32 mouse cellular contexts compared by ENCODE assay signal in the genomic region with DNA sequence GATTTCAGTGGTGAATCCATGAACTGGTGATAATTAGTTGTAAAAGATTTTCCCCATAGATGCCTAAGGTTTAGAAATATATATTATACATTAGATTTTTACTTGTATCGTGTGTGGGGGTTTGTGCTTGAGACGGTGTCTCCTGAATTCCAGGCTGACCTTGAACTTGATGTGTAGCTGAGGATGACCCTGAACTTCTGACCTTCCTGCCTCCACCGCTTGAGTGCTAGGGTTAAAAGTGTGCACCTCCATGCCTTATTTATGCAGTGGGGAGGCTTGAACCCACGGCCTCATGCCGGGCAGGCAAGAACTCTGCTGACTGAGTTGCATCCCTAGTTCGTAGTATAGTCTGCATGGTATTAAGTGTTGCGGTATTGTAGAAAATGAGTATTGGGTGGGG.
"Had no signal": no experiment of that assay in that cellular context is flagged by ENCODE, and none has a peak within 500 bp of the region (broad histone marks: within the 10 kb centered on the region; RNA-seq: fewer than 3 reads in every experiment).

No protein-coding gene starts in this region.

- ATAC-seq: hindbrain, embryonic 16.5 days; hindbrain, postnatal 0 days; inflammation-experienced regulatory T-cells, adult 6 months; intestine, embryonic 16.5 days; intestine, postnatal 0 days had no signal

- H3K36me3 ChIP-seq: heart, embryonic 12.5 days; heart, embryonic 13.5 days; heart, embryonic 15.5 days; hindbrain, embryonic 10.5 days; hindbrain, embryonic 12.5 days; hindbrain, embryonic 13.5 days; hindbrain, embryonic 15.5 days; kidney, embryonic 15.5 days had no signal

- H3K4me1 ChIP-seq: hindbrain, embryonic 12.5 days; hindbrain, embryonic 15.5 days had no signal

- H3K4me3 ChIP-seq: heart, embryonic 12.5 days; heart, embryonic 13.5 days; heart, embryonic 15.5 days; hindbrain, embryonic 10.5 days; hindbrain, embryonic 12.5 days; hindbrain, embryonic 13.5 days; hindbrain, embryonic 15.5 days; kidney, embryonic 15.5 days; layer of hippocampus, adult 2 months; left cerebral cortex, adult 2 months had no signal

- H3K27me3 ChIP-seq: heart, embryonic 12.5 days; heart, embryonic 13.5 days; heart, embryonic 15.5 days; hindbrain, embryonic 12.5 days; hindbrain, embryonic 13.5 days; hindbrain, embryonic 15.5 days; kidney, embryonic 15.5 days had no signal

- H3K9ac ChIP-seq: heart, embryonic 12.5 days; heart, embryonic 13.5 days; heart, embryonic 15.5 days; hindbrain, embryonic 12.5 days; hindbrain, embryonic 13.5 days; hindbrain, embryonic 14.5 days; hindbrain, embryonic 15.5 days; kidney, embryonic 15.5 days had no signal

- DNase-seq: heart, postnatal 10 days; heart, postnatal 14 days; heart, postnatal 36 days; heart, postnatal 4 days; kidney, adult 11 months; kidney, adult 18-20 months; kidney, adult 2 months; kidney, adult 8-10 months; kidney, adult 9 months; kidney, postnatal 10 days; kidney, postnatal 14 days; kidney, postnatal 25 days; kidney, postnatal 36 days; kidney, postnatal 4 days; layer of hippocampus, adult 9-11 months; layer of hippocampus, postnatal 36 days had no signal

- H3K9me3 ChIP-seq: heart, embryonic 15.5 days; hindbrain, embryonic 15.5 days had no signal

- H3K27ac ChIP-seq: heart, embryonic 13.5 days; heart, embryonic 15.5 days; hindbrain, embryonic 10.5 days; hindbrain, embryonic 12.5 days; hindbrain, embryonic 13.5 days; hindbrain, embryonic 14.5 days; hindbrain, embryonic 15.5 days; hindbrain, postnatal 0 days; layer of hippocampus, adult 2 months; left cerebral cortex, adult 2 months had no signal

- H3K4me2 ChIP-seq: heart, embryonic 12.5 days; heart, embryonic 13.5 days; heart, embryonic 15.5 days; hindbrain, embryonic 12.5 days; hindbrain, embryonic 13.5 days; hindbrain, embryonic 14.5 days; hindbrain, embryonic 15.5 days; kidney, embryonic 15.5 days had no signal
